Mouse (Mus musculus): ENCODE measurements around the gene 1700037H04Rik.

The 1700037H04Rik gene

GRCm38 (mm10) chr2:131145121-131145520 is 14.8 kb downstream of the 1700037H04Rik start:
- no peak for DNase-seq

DNA sequence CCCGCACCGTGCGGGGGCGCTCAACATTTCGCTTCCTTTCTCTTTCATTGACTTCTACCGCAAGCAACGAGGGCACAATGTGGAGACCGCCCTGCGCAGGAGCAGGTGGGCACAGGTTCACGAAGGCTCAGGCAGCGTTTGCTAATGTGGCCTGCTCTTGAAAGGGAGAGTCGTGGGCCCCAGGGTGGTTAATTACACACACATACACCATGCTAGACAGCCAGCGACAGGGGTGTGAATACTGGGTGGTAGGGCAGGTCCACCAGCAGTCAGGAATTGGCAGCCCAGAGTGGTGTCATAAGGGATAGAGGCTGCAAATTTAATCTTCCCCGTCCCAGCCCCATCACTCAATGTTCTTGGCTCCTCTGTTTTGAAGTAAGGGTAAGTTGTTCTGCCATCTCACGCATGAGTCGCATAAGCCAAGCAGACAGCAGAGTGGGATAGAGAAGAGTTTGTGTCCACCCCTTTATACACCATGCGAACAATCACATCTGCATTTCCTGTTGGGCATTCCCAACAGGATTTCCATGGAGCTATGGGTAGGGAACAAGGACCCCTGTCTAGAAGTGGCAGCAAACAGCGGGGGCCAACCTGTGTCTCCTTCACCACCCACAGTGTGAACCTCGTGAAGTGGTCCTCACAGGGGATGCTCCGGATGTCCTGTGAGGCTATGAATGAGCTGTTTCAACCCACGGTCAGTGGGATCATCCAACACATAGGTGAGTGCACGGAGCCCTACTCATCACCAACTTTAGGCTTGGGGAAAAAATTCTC is 16.7 kb downstream of the 1700037H04Rik start:
- DNase-seq: no peak

DNA sequence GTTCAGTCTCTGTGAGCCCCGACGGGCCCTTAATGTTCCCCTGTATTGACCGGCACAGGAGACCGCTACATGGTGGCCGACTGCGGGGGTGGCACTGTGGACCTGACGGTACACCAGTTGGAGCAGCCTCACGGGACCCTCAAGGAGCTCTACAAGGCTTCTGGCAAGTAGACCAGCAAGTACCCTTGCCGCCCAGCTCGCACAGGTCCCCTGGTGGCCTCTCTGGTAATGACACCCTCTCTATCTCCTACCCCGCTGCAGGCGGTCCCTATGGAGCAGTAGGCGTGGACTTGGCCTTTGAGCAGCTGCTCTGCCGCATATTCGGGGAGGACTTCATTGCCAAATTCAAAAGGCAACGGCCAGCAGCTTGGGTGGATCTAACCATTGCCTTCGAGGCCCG is 17.3 kb downstream of the 1700037H04Rik start:
- DNase-seq: no peak

- DNase-seq: no peak
Observed at GRCm38 (mm10) chr2:131141336-131141986, 18.4 kb downstream of the 1700037H04Rik start.

DNA sequence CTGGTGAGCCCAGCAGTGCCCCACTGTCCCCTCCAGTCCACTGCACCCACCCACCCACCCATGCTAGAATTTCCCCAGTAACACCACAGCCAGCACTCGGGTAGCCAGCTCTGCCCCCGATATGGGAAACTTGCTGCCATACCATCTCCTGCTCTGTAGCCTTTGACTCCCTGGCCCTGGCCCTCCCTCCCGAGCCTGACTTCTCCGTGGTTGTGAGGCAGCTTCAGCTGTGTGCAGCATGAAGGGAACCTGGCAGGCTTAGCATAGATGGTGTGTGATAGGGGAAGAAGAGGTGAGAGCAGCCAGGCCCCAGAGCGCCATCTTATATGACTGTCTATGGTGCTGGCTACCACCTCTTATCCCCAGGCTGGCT is 19.4 kb downstream of the 1700037H04Rik start:
- no peak for DNase-seq

GRCm38 (mm10) chr2:131139886-131140532 is 19.9 kb downstream of the 1700037H04Rik start:
- DNase-seq: no peak

- DNase-seq: no peak
Observed at GRCm38 (mm10) chr2:131139287-131139686, 20.6 kb downstream of the 1700037H04Rik start.

- DNase-seq: no peak
Observed at GRCm38 (mm10) chr2:131138760-131139159, 21.1 kb downstream of the 1700037H04Rik start.

GRCm38 (mm10) chr2:131138296-131138695 is 21.6 kb downstream of the 1700037H04Rik start:
- DNase-seq: no peak

DNA sequence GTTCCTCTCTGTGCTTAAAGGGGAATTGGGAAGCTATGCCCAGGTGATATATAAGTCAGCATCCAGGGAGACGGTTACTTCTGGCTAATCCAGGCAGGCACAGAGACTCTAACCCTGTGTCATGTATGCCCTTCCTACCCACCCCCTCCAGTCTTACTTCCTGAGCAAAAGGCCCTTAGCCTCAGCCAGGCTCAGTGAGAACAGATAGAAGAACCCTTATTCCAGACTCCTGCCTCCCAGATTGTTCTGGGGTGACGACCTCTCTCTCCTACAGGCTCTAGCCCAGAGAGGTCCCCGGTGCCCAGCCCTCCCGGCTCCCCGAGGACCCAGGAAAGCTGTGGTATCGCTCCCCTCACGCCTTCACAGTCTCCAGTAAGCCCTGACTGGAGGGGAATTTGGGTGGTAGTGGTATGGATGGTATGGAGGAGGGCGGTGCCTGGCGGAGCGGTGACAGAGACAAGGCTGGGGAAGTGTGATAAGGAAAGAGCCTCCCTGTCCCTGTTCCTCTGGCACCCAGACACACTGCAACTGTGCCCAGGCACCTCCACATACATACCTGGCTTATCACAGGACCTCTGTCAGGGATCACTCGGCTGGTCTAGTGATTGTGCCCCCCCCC is 24.3 kb downstream of the 1700037H04Rik start:
- no peak for DNase-seq

DNA sequence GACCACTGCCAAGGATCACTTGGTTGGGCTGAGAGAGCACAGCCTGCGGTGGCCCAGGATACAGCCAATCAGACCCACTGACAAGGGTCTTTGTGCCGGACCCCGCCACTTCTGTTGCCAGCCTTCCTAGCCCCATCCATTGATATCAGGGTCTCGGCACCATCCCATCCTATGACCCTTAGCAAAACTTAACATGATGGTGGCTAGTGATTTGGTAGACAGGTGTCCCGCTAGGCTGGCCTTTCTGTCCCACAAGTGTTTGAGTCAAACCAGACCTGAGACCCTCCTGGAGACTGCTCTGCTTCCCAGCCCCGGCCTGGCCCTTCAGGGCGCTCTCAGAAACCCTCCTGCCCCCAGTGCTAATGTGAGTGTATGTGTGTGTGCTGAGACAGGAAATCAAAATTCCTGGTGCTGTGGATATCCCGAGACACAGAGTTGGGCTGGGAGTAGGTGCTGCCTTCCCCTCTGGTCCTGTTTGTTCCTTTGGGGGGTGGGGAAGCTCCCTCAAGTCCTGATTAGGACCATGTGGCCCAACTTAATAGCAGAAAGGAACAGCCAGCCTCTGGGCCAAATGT is 25.0 kb downstream of the 1700037H04Rik start:
- no peak for DNase-seq

- DNase-seq: no peak
Observed at GRCm38 (mm10) chr2:131134381-131134780, 25.5 kb downstream of the 1700037H04Rik start.

- DNase-seq: no peak
Observed at GRCm38 (mm10) chr2:131132930-131133547, 26.8 kb downstream of the 1700037H04Rik start, which contains the start of gene Gm11037. TSS of gene Gm11037 (plus strand) at chr2:131133497.

DNA sequence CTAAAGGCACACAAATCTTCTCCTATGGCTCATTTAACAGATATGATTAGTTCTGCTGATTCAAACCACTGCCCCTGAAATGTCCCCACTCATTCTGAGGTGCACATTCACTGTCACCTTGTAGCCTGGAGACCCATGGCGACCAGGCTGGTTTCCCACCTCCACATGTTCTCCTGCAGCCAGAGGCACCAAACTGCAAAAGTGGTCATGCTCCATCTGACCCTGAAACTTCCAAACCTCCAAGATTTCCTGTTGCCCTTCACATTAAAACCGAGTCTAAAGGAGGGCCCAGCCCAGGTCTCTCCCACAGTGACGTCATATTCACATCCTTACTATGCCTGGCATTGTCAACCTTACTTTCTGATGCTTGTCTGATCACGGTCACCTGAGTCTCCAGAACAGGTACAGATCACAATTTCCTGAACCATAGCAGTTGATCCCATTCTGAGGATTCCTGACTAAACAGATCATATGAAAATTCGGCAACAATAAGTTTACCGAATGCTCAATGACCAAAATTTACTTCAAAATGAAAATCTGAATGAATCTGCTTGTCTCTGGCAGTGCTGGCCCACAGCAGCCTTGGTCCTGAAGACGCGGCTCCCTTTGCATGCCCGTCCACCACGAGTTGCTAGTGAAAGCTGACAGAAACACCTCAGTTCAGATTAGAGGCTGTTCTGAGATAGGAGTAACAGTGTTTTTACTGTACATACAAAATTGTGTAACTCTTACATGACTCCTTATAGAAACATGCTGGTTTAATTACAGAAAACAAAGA is 27.6 kb downstream of the 1700037H04Rik start:
- no peak for DNase-seq

DNA sequence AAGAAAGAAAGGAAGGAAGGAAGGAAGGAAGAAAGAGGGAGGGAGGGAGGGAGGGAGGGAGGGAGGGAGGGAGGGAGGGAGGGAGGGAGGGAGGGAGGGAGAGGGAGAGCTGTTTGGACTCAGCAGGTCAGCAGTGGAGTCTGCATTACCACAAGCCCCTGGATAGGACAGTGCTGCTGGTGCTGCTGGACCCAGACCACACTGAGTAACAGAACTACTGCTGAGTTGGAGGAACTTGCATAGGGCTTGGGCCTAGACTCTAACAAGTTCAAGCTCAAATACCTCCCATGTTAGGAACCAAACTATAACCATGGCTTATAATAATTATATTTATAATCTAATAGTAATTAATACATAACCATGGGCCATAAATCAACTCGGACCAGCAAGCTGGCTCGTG is 29.0 kb downstream of the 1700037H04Rik start:
- no peak for DNase-seq

GRCm38 (mm10) chr2:131129836-131130235 is 30.0 kb downstream of the 1700037H04Rik start:
- no peak for DNase-seq

GRCm38 (mm10) chr2:131128636-131129157 is 31.2 kb downstream of the 1700037H04Rik start:
- DNase-seq: no peak

DNA sequence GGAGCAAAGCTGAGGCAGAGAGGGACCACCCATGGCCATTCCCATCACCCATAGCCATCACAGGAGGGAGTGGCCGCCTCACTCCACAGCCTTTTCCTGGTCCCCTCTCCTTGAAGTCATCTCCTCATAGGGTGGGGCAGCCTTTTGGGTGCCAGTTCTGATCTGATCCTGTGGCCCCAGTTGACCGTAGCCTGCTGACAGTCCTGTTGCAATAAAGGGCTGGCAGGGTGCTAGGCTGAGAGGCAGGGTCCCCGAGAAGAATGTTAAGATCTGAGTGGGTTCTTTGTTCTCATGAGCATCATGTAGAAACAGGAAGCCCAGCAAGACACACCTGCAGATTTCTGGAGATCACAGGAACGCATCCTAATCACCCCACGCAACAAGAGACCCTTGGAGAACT is 31.7 kb downstream of the 1700037H04Rik start:
- DNase-seq: no peak

GRCm38 (mm10) chr2:131127161-131127730 is 32.6 kb downstream of the 1700037H04Rik start, which contains the start of gene Hspa12b:
TSS of gene Hspa12b (plus strand) at chr2:131127280.
- no peak for DNase-seq

DNA sequence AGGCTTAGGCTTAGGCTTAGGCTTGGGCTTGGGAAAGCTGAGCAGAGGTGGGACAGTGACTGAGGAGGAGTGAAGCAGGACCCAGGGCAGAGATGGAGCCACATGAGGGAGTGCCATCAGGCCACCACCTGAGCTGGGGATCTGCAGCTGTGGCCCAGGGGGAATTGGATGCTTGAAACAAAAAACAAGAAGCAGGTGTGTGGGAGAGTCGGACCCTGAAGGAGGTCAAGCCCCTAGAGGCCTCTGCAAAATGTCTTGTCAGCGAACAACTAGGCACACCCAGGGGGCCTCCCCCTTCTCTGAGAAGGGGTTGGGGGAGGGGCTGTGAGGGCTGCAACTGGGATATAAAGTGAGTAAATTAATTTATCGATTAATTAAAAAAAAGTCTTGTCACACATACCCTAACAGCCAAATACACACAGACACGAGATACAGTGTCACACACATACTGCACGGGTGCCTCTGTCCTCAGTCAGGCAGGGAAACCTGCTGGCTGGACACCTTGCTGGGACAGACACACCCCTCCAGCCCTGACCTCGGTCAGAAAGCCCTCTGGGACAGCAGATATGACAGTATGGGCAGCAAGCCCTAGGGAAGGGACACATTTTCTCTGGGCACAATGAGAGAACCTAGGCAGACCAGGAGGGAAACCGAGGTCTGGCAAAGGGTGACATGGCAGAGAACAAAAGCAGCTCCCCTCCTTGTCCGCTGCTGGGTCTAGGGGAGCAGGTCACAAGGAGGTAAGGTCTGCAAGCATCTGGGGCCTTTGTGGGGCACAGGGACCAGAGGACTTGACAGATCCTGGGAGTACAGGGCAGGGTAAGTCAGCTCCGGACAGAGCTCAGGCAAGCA is 33.7 kb downstream of the 1700037H04Rik start:
- DNase-seq: no peak
